Mouse (Mus musculus) adrenal gland, adult 18-20 months (tissue): ENCODE measurements around the gene Slc35f6. TPM values are rescaled to one million over a fixed set of nuclear protein-coding genes. Genes with fewer than 3 reads are reported as not detected.

Source experiments
- DNase-seq, 2 experiments: peaks; one replicate each; pipeline ENCODE4 v3.0.0; 2021 to 2022; ENCODE audit warnings: low spot score in 2 of 2
- total RNA-seq, 2 experiments: library from RNA; stranded (reverse); gene quantifications; 1 replicate in 1 of 2; 2 replicates in 1 of 2; pipeline ENCODE4 v1.2.3; 2021

Gene Slc35f6
- total RNA-seq, 2 experiments from 2014 or later, result 38.7 to 43.8 TPM

DNA sequence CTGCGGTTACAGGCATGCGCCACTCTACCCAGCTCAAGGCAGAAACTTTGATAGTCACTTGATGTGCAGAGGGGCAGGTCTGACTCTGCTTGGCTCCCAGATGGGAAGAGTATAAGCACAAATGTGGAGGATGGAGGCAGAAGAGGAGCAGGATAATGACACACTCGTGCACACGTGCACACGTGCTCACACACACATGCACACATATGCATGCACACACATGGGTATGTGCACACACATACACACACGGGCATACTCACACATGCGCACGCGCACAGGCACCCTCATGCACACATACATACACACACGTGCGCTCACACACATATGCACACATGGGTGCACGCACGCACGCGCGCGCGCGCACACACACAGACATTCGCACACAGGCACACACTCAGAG, 27.2 kb upstream of the Slc35f6 start:
- no peak for DNase-seq

GRCm38 (mm10) chr5:30621211-30621790, 26.4 kb upstream of the Slc35f6 start:
- no peak for DNase-seq

DNA sequence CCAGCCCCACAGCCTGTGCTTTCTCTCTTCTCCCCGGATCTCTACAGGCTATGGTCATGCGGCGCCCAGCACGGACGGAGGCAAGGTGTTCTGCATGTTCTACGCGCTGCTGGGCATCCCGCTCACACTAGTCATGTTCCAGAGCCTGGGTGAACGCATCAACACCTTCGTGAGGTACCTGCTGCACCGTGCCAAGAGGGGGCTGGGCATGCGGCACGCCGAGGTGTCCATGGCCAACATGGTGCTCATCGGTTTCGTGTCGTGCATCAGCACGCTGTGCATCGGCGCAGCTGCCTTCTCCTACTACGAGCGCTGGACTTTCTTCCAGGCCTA, 25.9 kb upstream of the Slc35f6 start:
- no peak for DNase-seq

GRCm38 (mm10) chr5:30622177-30622840, 25.4 kb upstream of the Slc35f6 start:
- DNase-seq, result peak in 1 of 2 experiments; percentile 53

DNA sequence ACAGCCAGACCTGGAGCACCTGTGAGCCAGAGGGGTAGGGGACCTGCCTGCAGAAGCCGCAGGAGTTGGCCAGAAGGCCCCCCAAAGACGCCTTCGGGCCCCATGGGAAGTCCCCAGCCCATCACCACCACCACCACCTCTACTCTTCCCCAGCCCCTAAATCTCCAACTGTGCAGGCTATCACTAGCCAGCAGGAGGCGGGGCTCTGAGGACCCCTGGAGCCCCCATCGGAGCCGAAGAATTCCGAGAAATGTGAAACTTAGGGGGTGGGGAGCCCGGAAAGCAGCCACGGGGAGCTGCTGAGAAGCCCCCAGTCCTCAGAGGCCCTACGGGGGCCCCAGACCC, 24.9 kb upstream of the Slc35f6 start:
- DNase-seq, result no peak

GRCm38 (mm10) chr5:30623380-30623779, 24.4 kb upstream of the Slc35f6 start:
- no peak for DNase-seq

GRCm38 (mm10) chr5:30624311-30624710, 23.4 kb upstream of the Slc35f6 start:
- no peak for DNase-seq

DNA sequence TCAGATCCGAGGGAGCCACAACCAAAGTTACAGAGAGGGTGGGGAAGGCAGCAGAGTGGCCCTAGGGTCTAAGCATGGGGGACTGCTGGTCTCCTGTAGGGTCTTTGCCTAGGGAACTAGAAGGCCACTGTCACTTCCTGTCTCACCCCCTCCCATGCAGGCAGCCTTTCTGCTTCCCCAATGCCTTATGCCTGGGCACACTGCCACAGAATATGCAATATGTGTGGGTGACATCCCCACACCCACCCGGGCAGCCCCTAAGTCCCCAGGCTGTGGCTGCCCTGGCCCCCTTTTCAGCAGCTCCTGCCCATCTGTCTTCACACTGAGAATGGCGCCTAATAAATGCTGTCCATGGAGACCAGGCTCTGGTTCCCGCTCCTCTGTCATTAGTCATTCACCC, 22.8 kb upstream of the Slc35f6 start:
- DNase-seq, result no peak

DNA sequence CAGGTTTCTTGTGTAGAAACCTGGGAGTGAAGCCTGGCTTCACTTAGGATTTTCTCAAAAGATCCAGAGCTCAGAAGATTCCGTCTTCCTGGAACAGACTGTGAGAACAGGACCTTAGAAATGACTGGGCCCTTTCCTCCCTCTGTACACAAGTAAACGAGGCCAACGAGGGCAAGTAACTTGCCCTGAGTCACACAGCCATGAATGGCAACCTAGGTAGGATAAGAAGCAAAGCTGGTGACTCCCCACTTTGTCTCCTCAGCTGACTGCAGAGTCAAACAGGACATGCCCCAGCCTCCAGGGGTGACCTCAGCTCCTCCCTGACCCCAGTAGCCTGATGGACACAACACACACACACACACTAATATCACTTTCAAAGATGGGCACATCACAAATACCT, 22.4 kb upstream of the Slc35f6 start:
- peak in 1 of 2 experiments; percentile 26 for DNase-seq

DNA sequence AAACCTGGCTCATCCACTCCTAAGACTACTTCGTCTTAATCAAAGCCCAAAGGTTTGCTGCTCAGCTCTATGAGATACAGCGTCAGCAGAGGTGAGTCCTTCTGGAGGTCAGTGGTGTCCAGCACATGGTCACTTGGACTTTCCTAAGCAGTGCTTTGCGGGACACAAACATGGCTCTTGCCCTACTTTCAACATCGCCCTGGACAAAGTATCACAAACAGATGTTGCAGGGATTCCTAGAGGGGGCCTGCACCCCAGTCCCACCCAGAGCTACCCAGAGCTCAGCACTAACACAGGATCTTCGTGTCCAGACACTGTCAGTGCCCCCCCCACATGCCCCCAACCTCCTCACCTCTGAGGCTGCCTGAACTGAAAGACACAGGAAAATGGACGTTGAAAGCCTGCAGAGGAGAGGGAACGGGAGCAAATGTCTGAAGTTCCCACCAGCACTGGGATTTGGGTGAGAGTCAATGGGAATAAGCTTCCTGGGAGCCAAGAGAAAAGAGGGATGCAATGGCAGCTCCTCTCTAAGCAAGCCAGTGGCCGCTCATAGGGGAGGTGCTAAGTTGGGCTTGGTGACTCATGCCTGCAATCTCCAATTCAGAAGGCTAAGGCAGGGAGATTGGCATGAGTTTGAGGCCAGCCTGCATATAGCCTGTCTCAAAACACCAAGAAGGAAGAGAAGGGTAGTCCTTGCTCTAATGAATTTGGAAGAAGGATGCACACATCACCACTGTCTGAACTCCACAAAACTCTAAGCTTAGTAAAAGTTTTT, 21.2 kb upstream of the Slc35f6 start:
- DNase-seq, result peak in 1 of 2 experiments; percentile 35

DNA sequence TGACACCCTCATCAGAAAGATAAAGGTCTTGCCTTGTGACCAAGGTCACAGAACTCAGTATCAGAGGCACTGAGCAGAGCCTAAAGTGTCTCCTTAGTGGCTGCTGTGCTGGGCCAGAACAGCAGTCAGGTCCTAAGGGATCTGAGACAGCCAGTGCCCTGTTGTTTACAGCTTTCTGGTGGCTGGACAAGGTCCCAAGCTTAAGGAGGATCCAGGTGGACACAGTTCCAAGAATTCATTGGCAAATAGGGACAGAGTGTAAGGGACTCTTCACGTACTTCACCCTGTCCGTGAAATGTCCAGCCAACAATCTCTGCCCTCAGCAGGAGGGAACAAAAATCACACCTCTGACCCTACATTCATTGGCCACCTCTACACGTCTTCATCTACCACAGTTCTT, 19.2 kb upstream of the Slc35f6 start:
- DNase-seq, result no peak

- DNase-seq, result no peak
These were observed 17.3 kb upstream of the Slc35f6 start for GRCm38 (mm10) chr5:30630401-30630800.

GRCm38 (mm10) chr5:30632134-30632533, 15.6 kb upstream of the Slc35f6 start:
- no peak for DNase-seq

DNA sequence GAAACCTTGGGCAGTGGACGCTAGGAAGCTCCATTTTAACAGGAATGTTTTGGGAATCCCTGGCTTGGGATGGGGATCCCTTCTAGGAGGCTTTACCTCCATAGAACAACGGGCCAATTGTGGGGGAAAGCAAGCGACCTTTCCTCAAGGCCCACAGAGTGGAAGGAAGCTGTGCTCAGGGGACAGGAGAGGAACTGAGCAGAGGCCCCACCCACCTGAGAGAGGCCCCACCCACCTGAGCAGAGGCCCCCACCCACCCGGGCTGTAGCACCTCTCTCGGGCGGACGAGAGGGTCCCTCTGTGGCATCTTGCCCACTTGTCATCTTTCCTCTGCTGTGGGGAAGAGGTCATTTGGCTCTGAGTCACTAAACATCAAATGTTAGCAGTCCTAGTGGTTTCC, 10.7 kb upstream of the Slc35f6 start:
- no peak for DNase-seq

DNA sequence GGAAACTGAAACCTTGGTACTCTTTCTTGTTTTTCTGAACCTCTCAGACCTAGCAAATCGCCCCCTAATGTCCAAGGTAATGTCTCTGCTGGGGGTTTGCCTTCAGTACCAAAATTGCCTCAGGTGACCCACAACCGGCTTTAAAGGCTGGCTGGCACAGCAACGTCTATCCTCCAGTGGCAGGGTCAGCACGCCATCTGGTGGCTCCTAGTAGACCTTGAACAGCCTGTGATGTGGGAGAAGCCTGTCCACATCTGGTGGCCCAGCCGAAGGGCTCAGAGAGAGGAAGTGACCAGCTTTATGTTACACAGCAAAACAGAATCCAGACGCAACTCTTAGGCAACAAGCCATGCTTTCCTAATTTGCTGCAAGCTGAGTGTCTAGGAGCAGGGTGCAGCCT, 9.7 kb upstream of the Slc35f6 start:
- peak; percentile 77 to 78 for DNase-seq

DNA sequence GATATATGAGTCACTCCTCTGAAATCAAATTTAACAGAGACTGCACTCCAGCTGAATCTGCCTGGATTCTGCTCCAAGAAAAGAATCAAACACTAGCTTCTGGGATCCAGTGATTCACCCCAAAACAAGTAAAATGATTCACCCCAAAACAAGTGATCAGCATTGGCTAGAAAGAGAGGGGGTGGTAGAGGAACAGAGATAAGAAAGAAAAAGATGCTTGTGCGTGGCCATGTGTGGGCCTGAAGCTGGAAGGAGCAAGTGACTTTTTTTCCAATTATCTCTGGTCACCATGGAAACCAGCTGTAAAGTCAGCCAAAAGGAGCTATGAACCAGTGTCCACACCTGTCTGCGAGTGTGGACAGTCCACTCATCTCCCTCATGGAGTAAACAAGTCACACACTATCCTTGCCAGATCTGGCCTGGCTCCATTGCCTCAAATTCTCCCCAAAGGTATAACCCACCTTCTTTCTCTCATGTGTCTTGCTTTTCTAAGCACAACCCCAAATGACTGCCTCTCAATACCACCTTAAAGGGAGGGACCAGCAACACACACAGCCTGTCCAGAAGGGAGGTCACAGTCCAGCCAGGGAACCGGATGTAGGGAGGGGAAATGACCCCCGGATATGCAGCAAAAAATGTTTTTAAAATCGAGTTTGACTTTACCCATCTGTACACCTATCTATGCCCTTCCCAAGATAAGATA, 4.1 kb upstream of the Slc35f6 start:
- DNase-seq, result no peak

GRCm38 (mm10) chr5:30646036-30646435, 1.7 kb upstream of the Slc35f6 start:
- no peak for DNase-seq

- no peak for DNase-seq
These were observed 337 bp upstream of the Slc35f6 start for GRCm38 (mm10) chr5:30647396-30647795.

GRCm38 (mm10) chr5:30649558-30649957, 1.8 kb downstream of the Slc35f6 start:
- no peak for DNase-seq

DNA sequence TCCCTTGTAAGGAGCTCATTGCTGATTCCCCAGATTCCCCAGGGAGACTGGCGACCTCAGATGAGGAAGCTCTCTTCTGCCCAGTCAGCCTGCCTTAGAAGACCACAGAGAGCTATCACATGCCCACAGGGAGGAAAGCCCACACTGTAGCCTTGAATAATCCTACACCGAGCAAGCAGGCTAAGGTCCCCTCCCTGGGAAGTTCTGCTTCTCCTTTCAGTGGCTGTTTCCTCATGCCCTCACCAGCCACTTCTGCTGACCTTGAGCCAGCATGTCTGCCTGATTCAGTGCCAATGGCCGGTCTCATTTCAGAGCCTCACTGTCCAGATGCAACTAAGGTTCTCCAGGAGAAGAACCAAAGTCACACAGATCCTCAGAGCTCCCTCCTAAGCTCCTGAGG, 3.0 kb downstream of the Slc35f6 start:
- DNase-seq, result peak in 1 of 2 experiments; percentile 19

GRCm38 (mm10) chr5:30651554-30651953, 3.8 kb downstream of the Slc35f6 start:
- no peak for DNase-seq

DNA sequence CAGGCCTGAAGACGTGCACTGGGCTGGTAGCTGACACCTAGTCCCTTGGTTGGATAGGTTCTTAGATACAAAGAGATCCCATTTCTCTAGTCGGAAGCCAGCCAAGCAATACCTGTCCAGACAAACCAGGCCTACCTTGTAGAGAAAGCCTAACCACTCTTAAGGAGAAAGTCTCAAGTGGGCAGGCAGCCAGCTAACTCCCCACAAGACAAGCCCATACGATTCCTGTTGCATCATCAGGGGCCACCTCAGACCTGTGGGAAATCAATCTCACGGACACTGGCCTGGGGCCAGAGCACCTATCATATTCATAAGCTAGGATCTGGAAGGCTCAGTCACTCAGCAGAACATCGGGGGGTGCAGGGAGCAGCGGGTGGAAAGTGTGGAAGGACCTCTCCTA, 5.5 kb downstream of the Slc35f6 start:
- no peak for DNase-seq
